Mouse (Mus musculus): ENCODE measurements around the gene Saa1. TPM values are rescaled to one million over a fixed set of nuclear protein-coding genes. Genes with fewer than 3 reads are reported as not detected.

Saa1 gene
- polyA plus RNA-seq, 1 experiment = not detected

DNA sequence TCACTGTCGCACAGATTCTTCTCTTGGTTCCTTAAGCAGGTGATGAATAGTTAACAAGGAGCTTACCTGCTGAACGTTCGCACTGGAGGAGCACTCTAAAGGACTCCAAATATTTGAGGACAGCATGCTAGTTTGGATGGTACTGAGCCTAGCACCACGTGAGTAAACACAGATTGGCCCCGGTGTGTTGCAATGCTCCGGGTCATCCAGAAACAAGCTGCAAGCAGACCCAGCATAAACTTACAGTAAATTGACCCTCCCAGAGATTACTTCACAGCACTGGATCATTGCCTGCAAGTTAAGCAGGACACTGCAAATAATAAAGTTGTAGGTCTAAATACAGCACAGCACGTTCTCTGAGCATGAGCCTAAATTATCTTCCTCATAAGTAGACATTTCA is 23.3 kb downstream of the Saa1 start:
- no peaks in the 10 kb centered on the region for H3K27me3 ChIP-seq (replicated peaks; ENCODE audit: control insufficient read depth, insufficient read depth, low read length)
- no peaks in the 10 kb centered on the region for H3K36me3 ChIP-seq (ENCODE audit: control insufficient read depth, insufficient read depth, low read length)
- 51% methylated on average over 7 of the region's 7 CpGs for WGBS
- no peak overlapping the region for H3K4me3 ChIP-seq (ENCODE audit: insufficient read depth, low read depth, low read length)
- DNase-seq = peak; percentile 45
- no peak overlapping the region for H3K27ac ChIP-seq (ENCODE audit: insufficient read depth, low read depth, low read length)
- no peak for TF ChIP-seq POLR2A (IDR thresholded peaks at IDR 0.05; ENCODE audit: low read depth, low read length)
- no peak for TF ChIP-seq CTCF (conservative IDR thresholded peaks at IDR 0.05; ENCODE audit: insufficient read depth, insufficient read length, low read depth, low read length)
- H3K4me1 ChIP-seq (ENCODE audit: control insufficient read depth, insufficient read depth, low read length) = peaks cover 7% of the 10 kb centered on the region; the same call in 1 of the 2 replicates

DNA sequence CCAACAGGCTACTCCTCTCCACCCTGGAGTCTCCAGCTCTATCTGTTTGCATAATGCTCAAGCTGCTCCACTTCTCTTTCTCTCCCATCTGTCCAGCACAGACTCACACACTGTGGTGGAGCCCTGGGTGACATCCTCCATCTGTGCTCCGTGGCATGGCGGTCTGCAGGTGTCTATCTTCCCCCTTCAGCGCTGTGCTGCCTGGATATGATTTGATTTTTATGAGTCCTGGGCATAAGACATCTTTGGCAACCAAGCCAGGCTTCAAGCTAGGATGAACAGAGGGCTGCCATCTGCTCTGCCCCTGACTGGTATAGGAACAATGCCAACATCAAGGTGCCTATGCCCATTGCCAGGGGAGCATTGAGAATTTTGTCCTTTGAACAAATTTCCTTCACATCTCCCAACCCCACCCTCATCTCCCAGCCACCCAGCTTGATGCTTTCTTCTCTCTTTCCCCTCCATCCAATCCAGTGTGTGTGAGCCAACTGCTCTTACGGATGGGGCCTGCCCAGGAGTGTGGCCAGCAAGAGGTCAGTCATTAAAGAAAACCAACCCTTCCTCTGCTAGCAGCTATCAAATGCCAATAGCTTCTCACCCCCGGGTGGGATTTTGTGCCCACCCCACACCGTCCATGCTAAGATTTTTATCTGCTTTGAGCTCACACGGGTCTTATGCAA is 24.0 kb downstream of the Saa1 start:
- Histone ChIP-seq H3K4me1 (ENCODE audit: control insufficient read depth, insufficient read depth, low read length) (no peaks in the 10 kb centered on the region), H3K27ac (ENCODE audit: insufficient read depth, low read depth, low read length) (no peak overlapping the region), H3K36me3 (ENCODE audit: control insufficient read depth, insufficient read depth, low read length) (no peaks in the 10 kb centered on the region), H3K27me3 (replicated peaks; ENCODE audit: control insufficient read depth, insufficient read depth, low read length) (no peaks in the 10 kb centered on the region), H3K4me3 (ENCODE audit: insufficient read depth, low read depth, low read length) (no peak overlapping the region)
- WGBS = 84% methylated on average over 7 of the region's 7 CpGs
- TF ChIP-seq POLR2A (IDR thresholded peaks at IDR 0.05; ENCODE audit: low read depth, low read length) = no peak
- no peak for TF ChIP-seq CTCF (conservative IDR thresholded peaks at IDR 0.05; ENCODE audit: insufficient read depth, insufficient read length, low read depth, low read length)
- no peak for DNase-seq

DNA sequence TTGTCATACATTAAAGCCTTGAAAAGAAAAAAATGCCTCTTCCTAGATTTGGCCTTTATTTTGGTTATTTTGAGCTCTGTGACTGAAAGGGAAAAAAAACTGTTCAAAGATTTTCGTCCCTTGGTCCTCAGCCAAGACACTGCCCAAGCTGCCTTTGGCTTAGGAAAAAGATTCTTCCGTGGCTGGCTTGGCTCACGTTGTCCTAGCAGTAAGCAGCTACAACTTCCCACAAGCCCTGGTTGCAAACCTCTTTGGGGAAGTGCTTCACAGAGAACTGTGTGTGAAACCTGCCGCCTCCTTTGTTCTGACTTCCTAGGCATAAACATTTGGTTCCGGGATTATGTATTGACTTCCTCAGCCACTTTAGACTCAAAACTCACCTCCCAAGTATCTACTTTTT is 25.9 kb downstream of the Saa1 start:
- Histone ChIP-seq H3K36me3 (ENCODE audit: control insufficient read depth, insufficient read depth, low read length) (no peaks in the 10 kb centered on the region), H3K4me1 (ENCODE audit: control insufficient read depth, insufficient read depth, low read length) (no peaks in the 10 kb centered on the region), H3K27ac (ENCODE audit: insufficient read depth, low read depth, low read length) (no peak overlapping the region), H3K4me3 (ENCODE audit: insufficient read depth, low read depth, low read length) (no peak overlapping the region), H3K27me3 (replicated peaks; ENCODE audit: control insufficient read depth, insufficient read depth, low read length) (no peaks in the 10 kb centered on the region)
- DNase-seq = peak; percentile 61
- no peak for TF ChIP-seq CTCF (conservative IDR thresholded peaks at IDR 0.05; ENCODE audit: insufficient read depth, insufficient read length, low read depth, low read length)
- TF ChIP-seq POLR2A (IDR thresholded peaks at IDR 0.05; ENCODE audit: low read depth, low read length) = no peak
- WGBS = 28% methylated on average over 5 of the region's 5 CpGs

DNA sequence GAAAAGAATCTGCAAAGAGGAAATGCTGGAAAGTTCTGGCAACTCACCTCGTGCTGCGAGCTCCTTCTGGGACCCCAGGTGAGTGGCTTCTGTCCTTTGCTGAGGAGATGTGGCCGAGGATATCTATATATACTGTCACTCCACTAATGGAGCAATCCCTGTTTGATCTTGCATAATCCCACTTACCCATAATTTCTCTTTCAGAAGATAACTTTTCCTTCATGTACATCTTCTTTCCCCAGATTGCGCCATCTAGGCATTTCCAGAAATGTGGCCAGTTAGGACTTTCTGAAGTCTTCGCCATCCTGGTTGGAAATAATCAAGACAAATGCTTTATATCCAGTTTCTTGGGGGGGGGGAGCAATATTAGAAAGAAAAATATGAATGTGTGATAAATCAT is 27.2 kb downstream of the Saa1 start, which contains the start of gene Saa3:
Gene Saa3 (minus strand): TSS at position 101 of the 400 bp plus-strand sequence.
- 91% methylated on average over 5 of the region's 5 CpGs for WGBS
- DNase-seq = no peak

DNA sequence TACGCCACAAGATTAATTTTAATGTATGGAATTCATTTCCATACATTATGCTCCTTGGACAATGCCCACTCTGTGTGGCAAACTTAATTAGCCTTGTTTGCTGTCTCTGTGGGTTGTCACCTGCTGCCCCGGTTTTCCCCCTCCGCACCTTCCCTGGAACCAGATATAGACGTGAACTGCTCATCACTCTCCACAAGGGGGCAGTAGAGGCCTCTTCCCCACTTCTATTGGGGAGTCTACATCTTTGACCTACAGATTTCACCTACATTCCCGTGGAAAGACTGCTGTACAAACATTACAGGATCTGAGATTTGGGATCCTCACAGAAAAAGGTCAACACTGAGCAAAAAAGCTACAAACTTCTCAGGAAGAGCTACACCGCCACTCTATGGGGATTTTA is 28.3 kb downstream of the Saa1 start:
- H3K27ac ChIP-seq (ENCODE audit: insufficient read depth, low read depth, low read length) = no peak overlapping the region
- no peaks in the 10 kb centered on the region for H3K27me3 ChIP-seq (replicated peaks; ENCODE audit: control insufficient read depth, insufficient read depth, low read length)
- TF ChIP-seq POLR2A (IDR thresholded peaks at IDR 0.05; ENCODE audit: low read depth, low read length) (no peak), CTCF (conservative IDR thresholded peaks at IDR 0.05; ENCODE audit: insufficient read depth, insufficient read length, low read depth, low read length) (peak; percentile 72)
- 29% methylated on average over 6 of the region's 6 CpGs for WGBS
- no peaks in the 10 kb centered on the region for H3K4me1 ChIP-seq (ENCODE audit: control insufficient read depth, insufficient read depth, low read length)
- no peak overlapping the region for H3K4me3 ChIP-seq (ENCODE audit: insufficient read depth, low read depth, low read length)
- H3K36me3 ChIP-seq (ENCODE audit: control insufficient read depth, insufficient read depth, low read length) = no peaks in the 10 kb centered on the region
- peak; percentile 59 for DNase-seq

More for the DNA sequence above, 27.2 kb downstream of the Saa1 start, which contains the start of gene Saa3:
- no peak within 1 kb of the TSS for H3K4me3 ChIP-seq (ENCODE audit: insufficient read depth, low read depth, low read length)
- H3K4me1 ChIP-seq (ENCODE audit: control insufficient read depth, insufficient read depth, low read length) = no peaks in the 10 kb centered on the region
- H3K27ac ChIP-seq (ENCODE audit: insufficient read depth, low read depth, low read length) = no peak within 1 kb of the TSS
- TF ChIP-seq CTCF (conservative IDR thresholded peaks at IDR 0.05; ENCODE audit: insufficient read depth, insufficient read length, low read depth, low read length) = no peak
- TF ChIP-seq POLR2A (IDR thresholded peaks at IDR 0.05; ENCODE audit: low read depth, low read length) = no peak
- no peaks in the 10 kb centered on the region for H3K36me3 ChIP-seq (ENCODE audit: control insufficient read depth, insufficient read depth, low read length)
- no peaks in the 10 kb centered on the region for H3K27me3 ChIP-seq (replicated peaks; ENCODE audit: control insufficient read depth, insufficient read depth, low read length)

DNA sequence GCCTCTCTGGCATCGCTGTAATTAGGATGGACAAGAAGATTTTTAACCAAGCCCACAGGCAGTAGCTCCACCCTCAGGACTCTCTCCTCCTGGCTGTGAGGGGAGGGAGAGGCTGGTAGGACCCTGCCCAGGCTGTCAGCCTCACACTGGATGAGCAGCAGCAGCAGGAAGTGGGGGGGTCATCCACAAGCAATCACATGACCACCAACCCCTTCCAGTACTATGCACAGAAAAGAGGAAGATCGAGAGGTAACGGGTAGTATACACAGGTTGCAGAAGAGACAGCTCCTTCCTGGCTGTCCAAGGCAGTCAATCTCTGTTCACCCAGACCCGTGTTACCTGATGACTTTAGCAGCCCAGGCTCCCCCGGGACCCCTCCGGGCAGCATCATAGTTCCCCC is 30.5 kb downstream of the Saa1 start:
- 59% methylated on average over 6 of the region's 6 CpGs for WGBS
- Histone ChIP-seq H3K4me1 (ENCODE audit: control insufficient read depth, insufficient read depth, low read length) (no peaks in the 10 kb centered on the region), H3K36me3 (ENCODE audit: control insufficient read depth, insufficient read depth, low read length) (no peaks in the 10 kb centered on the region), H3K27me3 (replicated peaks; ENCODE audit: control insufficient read depth, insufficient read depth, low read length) (no peaks in the 10 kb centered on the region), H3K27ac (ENCODE audit: insufficient read depth, low read depth, low read length) (no peak overlapping the region), H3K4me3 (ENCODE audit: insufficient read depth, low read depth, low read length) (no peak overlapping the region)
- no peak for DNase-seq
- TF ChIP-seq POLR2A (IDR thresholded peaks at IDR 0.05; ENCODE audit: low read depth, low read length) (no peak), CTCF (conservative IDR thresholded peaks at IDR 0.05; ENCODE audit: insufficient read depth, insufficient read length, low read depth, low read length) (no peak)

DNA sequence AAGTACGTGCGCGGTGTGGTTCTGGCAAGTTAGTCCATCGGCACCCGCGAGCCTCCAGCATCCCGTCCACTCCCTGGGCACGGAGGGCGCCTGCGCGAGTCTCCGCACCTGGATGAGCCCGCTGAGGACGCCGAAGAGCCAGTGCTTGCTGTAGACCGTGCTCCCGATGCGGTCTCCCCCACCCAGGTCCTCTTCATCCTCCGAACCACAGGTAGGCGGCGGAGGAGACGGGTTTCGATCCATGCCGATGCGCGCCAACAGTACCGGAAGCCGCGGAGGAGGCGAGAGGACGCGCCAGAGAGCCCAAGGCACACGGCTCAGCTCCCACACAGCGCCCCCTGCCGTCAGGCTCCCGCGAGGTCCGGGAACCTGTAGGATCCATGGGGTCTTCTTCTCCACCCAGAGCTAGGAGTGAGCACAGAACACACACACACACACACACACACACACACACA is 32.4 kb downstream of the Saa1 start, which contains the start of gene Saal1:
Gene Saal1 (minus strand): TSS at position 291 of the 455 bp plus-strand sequence.
- H3K27ac ChIP-seq (ENCODE audit: insufficient read depth, low read depth, low read length) = peak within 1 kb of the TSS; percentile 26; the same call in 1 of the 2 replicates
- TF ChIP-seq CTCF (conservative IDR thresholded peaks at IDR 0.05; ENCODE audit: insufficient read depth, insufficient read length, low read depth, low read length) (peak; percentile 79), POLR2A (IDR thresholded peaks at IDR 0.05; ENCODE audit: low read depth, low read length) (peak; percentile 28)
- H3K27me3 ChIP-seq (replicated peaks; ENCODE audit: control insufficient read depth, insufficient read depth, low read length) = no peaks in the 10 kb centered on the region
- peak; percentile 87 for DNase-seq
- 1% methylated on average over 38 of the region's 38 CpGs for WGBS
- H3K4me3 ChIP-seq (ENCODE audit: insufficient read depth, low read depth, low read length) = peak within 1 kb of the TSS; percentile 77
- H3K4me1 ChIP-seq (ENCODE audit: control insufficient read depth, insufficient read depth, low read length) = no peaks in the 10 kb centered on the region
- H3K36me3 ChIP-seq (ENCODE audit: control insufficient read depth, insufficient read depth, low read length) = no peaks in the 10 kb centered on the region

Measured in kidney, adult 2 months (tissue).